Mouse (Mus musculus) midbrain, embryonic 16.5 days (tissue): ENCODE results near the gene Cdk14. TPM values are rescaled to one million over a fixed set of nuclear protein-coding genes. Genes with fewer than 3 reads are reported as not detected.
A peak's percentile ranks its signal among the peaks of the same experiment; 100 is the strongest.

Experiments used
- ATAC-seq: fragments of 200-750 bp; cut with Nextera tagmentation; 2 replicates; pipeline ENCODE4 v1.8.0; 2017; ENCODE audit warnings: moderate TSS enrichment
- H3K27ac ChIP-seq: fragments of 300-500 bp; sonication (generic); 2 replicates; pipeline ENCODE4 v1.5.1; 2014; ENCODE audit warnings: mild to moderate bottlenecking, low read length, mixed read lengths
- H3K27me3 ChIP-seq: fragments of 300-500 bp; sonication (generic); 2 replicates; pipeline ENCODE4 v1.6.1; 2014; ENCODE audit warnings: low read depth, low read length, mixed read lengths; ENCODE audit not compliant: control insufficient read depth, insufficient read depth
- H3K36me3 ChIP-seq: fragments of 300-500 bp; sonication (generic); 2 replicates; pipeline ENCODE4 v1.6.1; 2014; ENCODE audit warnings: mild to moderate bottlenecking, low read length, moderate library complexity, mixed read lengths; ENCODE audit not compliant: control insufficient read depth, insufficient read depth
- H3K4me1 ChIP-seq: fragments of 300-500 bp; sonication (generic); 2 replicates; pipeline ENCODE4 v1.6.1; 2014; ENCODE audit warnings: mild to moderate bottlenecking, low read length, mixed read lengths; ENCODE audit not compliant: control insufficient read depth, insufficient read depth
- H3K4me2 ChIP-seq: fragments of 300-500 bp; sonication (generic); 2 replicates; pipeline ENCODE4 v1.6.1; 2014; ENCODE audit warnings: mild to moderate bottlenecking, low read length, mixed read lengths
- H3K4me3 ChIP-seq: fragments of 300-500 bp; sonication (generic); 2 replicates; pipeline ENCODE4 v1.5.1; 2014; ENCODE audit warnings: low read depth, mild to moderate bottlenecking, low read length, moderate library complexity, mixed read lengths
- H3K9ac ChIP-seq: fragments of 300-500 bp; sonication (generic); 2 replicates; pipeline ENCODE4 v1.6.1; 2014; ENCODE audit warnings: low read depth, low read length, mixed read lengths
- H3K9me3 ChIP-seq: fragments of 300-500 bp; sonication (generic); replicated peaks from 2 replicates; pipeline ENCODE4 v1.6.1; 2014; ENCODE audit warnings: mild to moderate bottlenecking, low read length, mixed read lengths; ENCODE audit not compliant: control insufficient read depth, poor library complexity, severe bottlenecking
- WGBS: fragments of 180-500 bp; shearing (Covaris S2); extraction: QIAGEN DNeasy Blood & Tissue Kit; methylation state at CpG from one replicate; pipeline ENCODE4 v1.1.7; 2014; 5-methylcytosine and 5-hydroxymethylcytosine counted together
- polyA plus RNA-seq: library from polyadenylated mRNA; unstranded; fragments of >200 nt; fragmentation: Nextera tagmentation; extraction: Ambion mirVana; gene quantifications from 2 replicates; pipeline ENCODE4 v1.2.1, GENCODE M21; 2015

Cdk14 gene
- polyA plus RNA-seq, 1 experiment from 2014 or later: 44.6 TPM

DNA sequence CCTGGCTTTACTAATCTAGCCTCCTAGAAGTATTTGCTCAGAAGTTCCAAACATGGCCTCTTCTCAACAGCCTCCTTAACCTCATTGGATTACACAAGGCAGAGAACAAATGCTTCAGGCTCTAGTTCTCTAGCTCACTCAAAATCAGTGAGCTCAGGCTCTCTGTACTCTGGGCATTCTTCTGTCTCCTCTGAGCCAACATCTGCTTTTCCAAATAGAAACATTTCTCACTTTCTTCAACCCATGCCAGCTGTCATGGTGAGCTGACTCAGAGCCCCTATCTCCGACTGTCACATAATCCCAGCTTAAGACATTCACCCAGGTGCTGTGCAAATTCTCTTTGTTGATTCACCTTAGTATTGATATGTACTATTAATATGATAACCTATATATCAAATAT is 414.5 kb downstream of the Cdk14 start:
- Histone ChIP-seq H3K4me1 (peaks cover 13% of the 10 kb centered on the region), H3K27ac (no peak overlapping the region), H3K4me2 (no peak overlapping the region), H3K9ac (no peak overlapping the region), H3K36me3 (peaks cover 2% of the 10 kb centered on the region; the same call in 1 of the 2 replicates), H3K4me3 (no peak overlapping the region), H3K27me3 (no peaks in the 10 kb centered on the region), H3K9me3 (no peaks in the 10 kb centered on the region; the same call in 1 of the 2 replicates)
- ATAC-seq: no peak
- WGBS: 81% methylated on average over 1 of the region's 1 CpGs

DNA sequence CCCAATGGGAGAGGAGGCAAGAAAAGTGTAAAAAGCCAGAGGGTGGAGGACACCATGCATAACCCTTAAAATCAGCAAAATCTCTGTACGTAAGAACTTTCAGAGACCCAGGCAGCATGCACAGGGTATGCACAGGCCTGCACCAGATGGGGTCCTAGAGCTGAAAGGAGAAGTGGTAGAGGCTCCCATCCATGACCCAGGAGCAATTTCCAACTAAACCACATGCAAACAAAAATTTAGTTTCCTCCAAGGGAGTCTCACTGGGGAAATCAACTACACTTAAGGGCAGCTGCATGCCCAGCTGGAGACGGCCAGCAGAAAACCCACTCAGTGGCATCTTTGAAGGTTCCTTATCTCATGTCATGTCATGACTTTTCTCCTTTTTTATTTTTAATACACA is 415.4 kb downstream of the Cdk14 start:
- peaks cover 13% of the 10 kb centered on the region for H3K4me1 ChIP-seq
- no peak overlapping the region for H3K4me3 ChIP-seq
- H3K4me2 ChIP-seq: no peak overlapping the region
- no peaks in the 10 kb centered on the region for H3K36me3 ChIP-seq
- no peak overlapping the region for H3K9ac ChIP-seq
- 88% methylated on average over 2 of the region's 2 CpGs for WGBS
- ATAC-seq: no peak
- no peaks in the 10 kb centered on the region for H3K27me3 ChIP-seq
- H3K27ac ChIP-seq: no peak overlapping the region
- H3K9me3 ChIP-seq: no peaks in the 10 kb centered on the region; the same call in 1 of the 2 replicates

DNA sequence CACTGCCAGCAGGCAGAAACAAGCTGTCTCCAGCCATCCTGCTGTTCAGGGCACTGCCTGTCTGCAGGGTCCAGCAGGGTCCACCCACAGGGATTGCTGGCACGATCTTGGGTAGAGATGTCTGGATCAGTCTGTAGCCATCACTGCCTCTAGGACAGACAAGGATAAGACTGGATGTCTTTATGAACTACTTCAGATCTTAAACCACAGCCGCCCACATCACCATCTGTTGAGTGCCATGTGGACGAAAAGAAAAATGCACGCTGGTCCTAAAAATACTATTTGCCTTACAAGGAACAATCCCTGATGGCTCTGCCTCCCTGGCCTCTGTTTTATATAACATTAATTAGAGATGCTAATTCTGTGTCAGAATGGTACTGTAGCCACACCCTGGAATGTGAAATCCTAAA is 426.9 kb downstream of the Cdk14 start:
- H3K36me3 ChIP-seq: no peaks in the 10 kb centered on the region
- H3K27me3 ChIP-seq: no peaks in the 10 kb centered on the region
- WGBS: 86% methylated on average over 4 of the region's 4 CpGs
- no peak overlapping the region for H3K4me3 ChIP-seq
- no peaks in the 10 kb centered on the region for H3K9me3 ChIP-seq
- H3K27ac ChIP-seq: no peak overlapping the region
- H3K4me1 ChIP-seq: peaks cover 12% of the 10 kb centered on the region
- no peak for ATAC-seq
- H3K4me2 ChIP-seq: no peak overlapping the region
- no peak overlapping the region for H3K9ac ChIP-seq

DNA sequence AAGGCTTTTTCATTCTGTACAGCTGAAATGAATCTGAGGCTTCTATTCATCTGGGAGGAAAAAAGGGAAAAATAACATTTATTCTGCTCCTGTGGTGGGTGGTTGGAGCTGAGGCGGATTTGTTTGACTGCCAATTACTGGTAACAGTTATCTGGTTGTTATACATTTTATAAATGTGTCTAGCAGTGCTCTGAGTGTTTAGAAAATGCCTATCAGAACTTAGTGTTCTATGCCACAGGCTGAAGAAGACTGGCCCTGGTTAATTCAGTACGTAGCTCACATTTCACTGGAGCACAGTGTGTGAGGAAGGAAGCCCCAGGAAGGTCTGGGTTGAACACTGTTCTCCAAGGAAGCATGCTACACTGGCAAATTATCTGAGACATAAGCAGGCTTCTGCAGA is 429.1 kb downstream of the Cdk14 start:
- 51% methylated on average over 2 of the region's 2 CpGs for WGBS

DNA sequence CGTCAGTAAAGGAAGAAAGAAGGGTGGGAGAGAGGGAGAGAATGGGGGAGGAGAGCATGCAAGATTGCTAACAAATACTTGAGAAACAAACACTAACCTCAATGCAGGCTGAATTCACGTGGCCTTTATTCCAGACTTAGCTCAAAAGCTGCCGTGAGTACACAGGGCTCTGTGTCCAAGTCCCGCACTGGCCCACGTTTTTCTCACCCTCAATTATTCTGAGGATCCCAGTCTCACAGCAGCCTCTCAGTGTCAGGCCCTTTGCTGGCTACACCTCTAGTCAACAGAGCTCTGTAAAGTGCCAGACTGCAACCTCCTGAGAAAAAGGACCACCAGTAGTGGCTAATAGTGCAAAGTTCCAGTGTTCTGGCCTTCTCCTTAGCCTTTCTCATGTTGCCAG is 429.9 kb downstream of the Cdk14 start:
- Histone ChIP-seq H3K27ac (no peak overlapping the region), H3K36me3 (no peaks in the 10 kb centered on the region), H3K4me1 (peaks cover 12% of the 10 kb centered on the region), H3K9ac (no peak overlapping the region), H3K27me3 (no peaks in the 10 kb centered on the region), H3K4me3 (no peak overlapping the region), H3K9me3 (no peaks in the 10 kb centered on the region), H3K4me2 (no peak overlapping the region)
- WGBS: 28% methylated on average over 5 of the region's 5 CpGs
- no peak for ATAC-seq

More for the DNA sequence above, 429.1 kb downstream of the Cdk14 start:
- no peaks in the 10 kb centered on the region for H3K9me3 ChIP-seq
- no peak for ATAC-seq
- H3K4me2 ChIP-seq: no peak overlapping the region
- no peak overlapping the region for H3K9ac ChIP-seq
- H3K4me3 ChIP-seq: no peak overlapping the region
- H3K36me3 ChIP-seq: no peaks in the 10 kb centered on the region
- H3K27ac ChIP-seq: no peak overlapping the region
- H3K27me3 ChIP-seq: no peaks in the 10 kb centered on the region
- H3K4me1 ChIP-seq: peaks cover 12% of the 10 kb centered on the region

DNA sequence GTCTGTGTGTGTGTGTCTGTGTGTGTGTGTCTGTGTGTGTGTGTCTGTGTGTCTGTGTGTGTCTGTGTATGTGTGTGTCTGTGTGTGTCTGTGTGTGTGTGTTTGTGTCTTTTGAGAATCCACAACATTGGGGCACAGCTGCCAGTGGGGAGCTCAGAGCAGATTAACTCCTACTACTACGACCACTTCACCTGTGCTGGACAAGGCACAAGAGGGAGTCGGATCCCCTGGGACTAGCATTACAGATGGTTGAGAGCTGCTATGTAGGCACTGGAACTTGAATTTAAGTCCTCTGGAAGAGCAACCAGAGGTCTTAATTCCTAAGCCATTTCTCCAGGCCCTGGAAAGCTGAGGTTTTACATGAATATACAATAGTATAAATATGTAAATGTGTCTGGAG is 433.9 kb downstream of the Cdk14 start:
- no peak for ATAC-seq
- H3K27me3 ChIP-seq: no peaks in the 10 kb centered on the region
- H3K9me3 ChIP-seq: no peaks in the 10 kb centered on the region
- no peak overlapping the region for H3K27ac ChIP-seq
- no peak overlapping the region for H3K9ac ChIP-seq
- 56% methylated on average over 2 of the region's 2 CpGs for WGBS
- no peak overlapping the region for H3K4me3 ChIP-seq
- H3K36me3 ChIP-seq: no peaks in the 10 kb centered on the region
- H3K4me1 ChIP-seq: peaks cover 7% of the 10 kb centered on the region; the same call in 1 of the 2 replicates
- H3K4me2 ChIP-seq: no peak overlapping the region

DNA sequence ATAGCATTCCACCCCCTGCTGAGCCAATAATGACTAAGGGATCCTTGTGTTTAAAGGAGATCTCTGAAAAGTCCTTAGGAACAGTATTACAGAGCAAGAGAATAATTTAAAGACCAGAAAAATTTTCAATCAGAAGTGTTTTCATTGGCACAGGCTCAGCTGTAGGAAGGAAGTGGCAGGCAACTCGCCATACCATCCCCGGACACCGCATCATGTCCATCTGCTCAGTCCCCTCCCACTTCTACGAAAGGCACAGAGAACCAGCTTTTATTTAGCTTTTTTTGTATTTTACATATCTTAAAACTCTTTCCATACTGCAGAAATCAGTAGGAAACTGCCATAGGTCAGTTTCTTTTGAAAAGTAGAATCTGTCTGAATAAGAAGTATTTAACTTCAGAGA is 440.6 kb downstream of the Cdk14 start:
- no peak for ATAC-seq
- WGBS: 82% methylated on average over 4 of the region's 4 CpGs
- H3K4me1 ChIP-seq: no peaks in the 10 kb centered on the region

DNA sequence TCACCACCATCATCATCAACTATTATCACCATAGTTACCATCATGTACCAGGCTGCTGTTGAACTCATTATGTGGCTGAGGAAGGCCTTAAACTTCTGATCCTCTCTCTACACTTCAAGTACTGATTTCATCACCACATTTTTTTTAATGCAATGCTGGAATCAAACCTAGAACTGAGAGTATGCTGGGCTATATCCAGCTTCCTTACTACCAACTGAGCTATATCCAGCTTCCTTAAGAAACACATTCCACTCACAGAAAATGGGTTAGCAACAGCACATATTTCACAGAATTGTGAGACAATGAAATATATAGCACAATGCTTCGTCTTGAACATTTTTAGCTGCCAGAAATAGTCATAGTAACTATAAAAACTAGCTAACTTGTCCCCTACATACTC is 446.7 kb downstream of the Cdk14 start:
- no peaks in the 10 kb centered on the region for H3K4me1 ChIP-seq
- WGBS: 84% methylated on average over 1 of the region's 1 CpGs
- H3K9me3 ChIP-seq: no peaks in the 10 kb centered on the region
- H3K4me2 ChIP-seq: no peak overlapping the region
- H3K36me3 ChIP-seq: no peaks in the 10 kb centered on the region
- no peak overlapping the region for H3K9ac ChIP-seq
- no peak overlapping the region for H3K4me3 ChIP-seq
- no peaks in the 10 kb centered on the region for H3K27me3 ChIP-seq
- no peak for ATAC-seq
- H3K27ac ChIP-seq: no peak overlapping the region

More for the DNA sequence above, 440.6 kb downstream of the Cdk14 start:
- H3K36me3 ChIP-seq: no peaks in the 10 kb centered on the region
- H3K9ac ChIP-seq: no peak overlapping the region
- no peak overlapping the region for H3K4me2 ChIP-seq
- no peaks in the 10 kb centered on the region for H3K9me3 ChIP-seq
- no peaks in the 10 kb centered on the region for H3K27me3 ChIP-seq
- H3K27ac ChIP-seq: no peak overlapping the region
- no peak overlapping the region for H3K4me3 ChIP-seq

DNA sequence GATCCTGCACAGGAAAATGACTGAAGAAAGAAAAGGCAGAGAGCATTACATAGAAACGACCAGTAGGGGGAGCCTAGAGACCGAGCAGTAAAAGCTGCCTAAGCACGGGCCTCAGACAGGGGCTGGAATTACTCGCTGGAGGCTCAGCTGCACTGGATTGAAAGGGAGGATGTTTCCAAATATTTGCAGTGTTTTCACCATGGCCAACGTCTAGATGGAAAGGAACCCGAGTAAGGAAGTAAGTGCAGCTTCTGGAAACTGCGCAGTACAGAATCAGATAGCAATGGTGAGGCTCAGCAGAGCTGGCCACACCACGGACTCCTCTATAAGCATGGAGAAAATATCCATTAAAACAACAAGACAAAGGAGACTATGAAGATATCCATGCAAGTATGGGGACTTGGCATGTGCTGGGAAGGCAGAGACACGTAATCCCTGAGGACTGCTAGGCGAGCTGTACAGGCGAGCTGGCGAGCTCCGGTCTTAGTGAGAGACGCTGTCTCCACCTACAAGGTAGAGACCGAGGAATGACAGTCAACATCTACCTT is 458.0 kb downstream of the Cdk14 start:
- peak overlapping the region; percentile 17; the same call in 1 of the 2 replicates for H3K27ac ChIP-seq
- ATAC-seq: peak; percentile 93

More for the DNA sequence above, 458.0 kb downstream of the Cdk14 start:
- Histone ChIP-seq H3K4me1 (peaks cover 3% of the 10 kb centered on the region; the same call in 1 of the 2 replicates), H3K27me3 (no peaks in the 10 kb centered on the region), H3K9me3 (no peaks in the 10 kb centered on the region), H3K9ac (no peak overlapping the region), H3K4me3 (no peak overlapping the region), H3K4me2 (no peak overlapping the region), H3K36me3 (no peaks in the 10 kb centered on the region)
- WGBS: 49% methylated on average over 15 of the region's 15 CpGs
